Mouse (Mus musculus): Measurements from ENCODE around the gene Gm21985.
"Not testable (repeated sequence)": the region's sequence is repeated elsewhere in the genome, so short reads cannot be mapped to it uniquely, and the experiment has no call there.

The Gm21985 gene

DNA sequence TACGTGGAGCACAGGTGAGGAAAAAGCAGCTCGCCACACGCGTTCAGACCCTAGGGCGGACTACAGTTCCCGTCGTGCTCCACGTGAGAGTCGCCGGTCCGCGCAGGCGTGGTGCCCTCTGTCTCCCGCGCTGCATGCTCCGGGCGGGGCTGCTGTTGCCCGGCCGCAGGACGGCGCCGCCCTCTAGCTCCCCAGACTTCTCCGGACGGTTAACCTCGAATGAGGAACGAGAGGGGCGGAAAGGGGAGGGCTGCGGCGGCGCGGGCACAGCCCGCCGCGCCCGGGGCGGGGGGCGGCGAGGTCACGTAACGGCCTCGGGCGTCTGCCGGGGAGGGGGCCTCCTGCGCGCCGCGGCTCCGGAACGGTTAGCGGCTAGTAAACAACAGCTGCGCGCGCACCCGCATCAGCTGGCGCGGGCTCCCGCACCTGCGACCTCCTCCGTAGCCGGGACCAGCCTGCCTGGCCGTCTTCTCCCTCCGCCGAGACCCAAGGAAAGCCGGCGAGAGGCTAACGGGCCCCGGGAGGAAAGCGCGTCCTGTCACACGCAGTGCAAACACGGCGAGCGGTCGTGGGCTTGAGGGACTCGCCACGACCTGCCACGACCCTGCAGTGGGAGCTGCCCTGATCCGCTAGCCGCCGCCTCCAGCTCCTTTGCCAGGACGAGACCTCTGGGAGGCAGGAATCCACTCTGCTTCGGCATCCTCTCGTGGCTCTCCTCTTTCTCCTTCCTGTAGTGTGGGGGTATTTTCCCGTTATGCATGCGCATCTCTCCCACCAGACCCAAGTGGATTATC is 469 bp upstream of the Gm21985 start, which contains the start of gene Slc12a6:
Gene Slc12a6, plus strand, starts transcription at position 378 of the 794 bp plus-strand sequence.
- DNase-seq (ENCODE audit: low read depth) = peak; percentile 95

DNA sequence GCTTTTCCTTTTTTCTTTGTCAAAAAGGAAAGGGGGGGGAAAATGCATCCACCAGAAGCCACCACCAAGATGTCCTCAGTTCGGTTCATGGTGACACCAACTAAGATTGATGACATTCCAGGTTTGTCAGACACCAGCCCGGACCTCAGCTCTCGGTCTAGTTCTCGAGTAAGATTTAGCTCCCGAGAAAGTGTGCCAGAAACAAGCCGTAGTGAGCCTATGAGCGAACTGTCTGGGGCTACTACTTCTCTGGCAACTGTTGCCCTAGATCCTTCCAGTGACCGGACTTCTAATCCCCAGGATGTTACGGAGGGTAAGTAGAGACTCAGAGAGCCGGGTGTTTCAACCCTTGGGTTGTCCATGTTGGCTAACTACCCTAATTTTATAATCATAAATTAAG is 666 bp downstream of the Gm21985 start:
- peak; percentile 32 for DNase-seq (ENCODE audit: low read depth)

DNA sequence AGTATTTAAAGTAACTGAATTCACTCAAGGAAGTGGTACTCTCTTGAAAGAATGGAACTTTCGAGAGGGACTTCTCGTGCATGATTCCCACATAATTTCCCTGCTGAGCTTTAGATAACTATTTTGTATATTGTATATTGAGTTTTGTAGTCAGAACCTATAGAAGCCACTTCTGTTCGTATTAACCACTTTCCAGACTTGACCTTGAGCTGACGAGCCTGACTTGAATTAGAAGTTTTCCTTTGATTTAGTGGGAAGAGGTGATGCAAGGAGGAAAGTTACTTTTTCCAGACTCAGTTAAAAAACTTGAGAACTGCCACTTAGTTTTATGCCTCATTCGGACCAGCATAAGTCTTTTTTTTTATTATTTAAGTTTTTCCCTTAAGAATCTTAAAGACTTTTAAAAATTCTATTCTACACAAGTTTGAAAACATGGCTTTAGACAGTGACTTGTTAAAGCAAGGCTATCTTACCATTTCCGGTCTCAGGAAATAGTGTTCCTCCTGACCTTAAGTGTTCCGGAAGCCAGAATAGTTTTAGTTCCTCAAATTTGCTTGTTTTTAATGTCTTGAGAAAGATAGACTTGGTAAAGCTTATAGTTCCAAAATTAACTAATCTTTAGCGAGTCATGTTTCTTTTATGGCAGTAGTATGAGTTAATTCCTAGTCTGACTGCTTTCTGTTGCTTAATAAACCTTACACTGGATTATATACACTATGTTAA is 1.6 kb downstream of the Gm21985 start:
- DNase-seq (ENCODE audit: low read depth) = peak; percentile 47

DNA sequence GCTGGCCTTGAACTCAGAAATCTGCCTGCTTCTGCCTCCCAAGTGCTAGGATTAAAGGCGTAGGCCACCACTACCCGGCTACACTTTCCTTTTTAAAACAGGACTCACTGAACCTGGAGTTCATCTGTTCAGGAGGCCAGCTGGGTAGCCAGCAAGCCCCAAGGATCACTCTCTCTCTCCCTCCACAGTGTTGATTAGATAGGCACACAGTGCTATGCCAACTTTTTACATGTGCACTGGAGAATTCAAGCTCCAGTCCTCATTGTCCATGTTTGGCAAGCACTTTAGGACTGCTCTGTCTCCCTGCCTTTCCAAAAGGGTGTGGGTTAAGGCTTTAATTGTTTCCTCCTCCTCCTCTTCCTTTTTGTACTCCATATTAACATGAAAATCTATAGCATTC is 3.9 kb downstream of the Gm21985 start:
- DNase-seq (ENCODE audit: low read depth) = no peak

DNA sequence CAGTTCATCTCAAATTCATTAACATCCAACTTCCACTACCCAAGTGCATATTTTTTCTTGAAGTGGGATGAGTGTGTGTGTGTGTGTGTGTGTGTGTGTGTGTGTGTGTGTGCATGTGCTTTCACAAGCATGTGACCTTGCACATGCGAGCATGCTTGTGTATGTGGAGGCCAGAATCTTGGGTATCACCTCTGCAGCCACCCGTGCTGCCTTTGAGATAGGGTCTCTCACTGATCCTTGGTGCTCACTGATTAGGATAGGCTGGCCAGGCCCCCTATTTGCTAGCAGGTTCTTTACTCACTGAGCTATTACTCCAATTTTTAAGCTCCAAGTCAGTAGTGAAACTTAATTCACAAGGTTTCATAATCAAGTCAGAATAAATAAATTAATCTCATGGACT is 6.8 kb downstream of the Gm21985 start:
- no peak for DNase-seq (ENCODE audit: low read depth)

DNA sequence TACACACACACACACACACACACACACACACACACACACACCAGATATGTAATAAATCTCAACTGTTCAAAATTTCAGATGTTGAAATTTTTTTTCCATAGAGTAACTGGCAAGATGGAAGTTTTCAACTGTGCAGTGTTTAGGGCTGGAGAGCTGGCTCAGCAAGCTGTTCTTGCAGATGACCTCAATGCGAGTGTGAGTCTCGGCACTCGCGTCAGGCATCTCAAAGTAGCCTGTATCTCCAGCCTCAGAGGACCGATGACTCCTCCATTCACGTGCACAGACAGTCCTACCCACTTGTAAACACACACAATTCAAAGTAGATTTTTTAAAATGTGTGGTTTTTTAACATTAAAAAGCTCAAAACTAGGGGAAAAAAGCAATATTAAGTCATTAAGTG is 7.4 kb downstream of the Gm21985 start:
- no peak for DNase-seq (ENCODE audit: low read depth)

DNA sequence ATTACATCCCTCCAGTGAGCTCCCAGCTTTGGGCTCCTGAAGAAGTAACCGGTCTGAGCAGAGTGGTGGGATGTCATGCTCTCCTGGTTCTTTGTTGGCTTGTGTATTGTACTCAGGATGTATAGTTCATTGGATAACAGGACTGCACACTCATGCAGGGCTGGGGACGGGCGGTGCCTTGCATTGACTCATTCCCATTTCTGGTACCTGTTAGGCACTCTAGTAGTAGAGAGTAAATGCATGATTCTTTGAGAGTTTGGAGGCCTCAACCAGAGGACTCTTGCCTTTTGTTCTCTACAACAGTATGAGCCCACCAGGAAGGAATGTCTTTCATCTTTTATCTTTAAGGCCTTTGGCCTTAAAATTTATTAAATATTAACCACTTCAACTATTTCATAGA is 10.8 kb downstream of the Gm21985 start:
- no peak for DNase-seq (ENCODE audit: low read depth)

DNA sequence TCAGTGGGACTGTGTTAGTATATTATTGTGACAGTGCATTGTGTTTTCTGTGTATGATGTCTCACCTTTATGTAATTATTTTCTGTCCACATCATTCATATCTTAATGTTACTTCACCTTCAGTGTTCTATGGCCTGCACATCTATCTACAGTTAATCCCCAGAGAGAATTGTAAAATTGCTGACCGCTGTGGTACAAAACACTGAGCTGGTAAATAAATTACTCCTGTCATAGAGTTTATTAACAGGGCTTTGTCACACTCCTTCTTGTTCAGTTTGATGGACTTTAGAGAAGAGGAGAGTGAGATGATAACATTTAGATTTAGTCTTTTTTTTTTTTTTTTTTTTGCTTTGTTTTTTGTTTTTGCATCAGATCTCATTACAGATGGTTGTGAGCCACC is 16.7 kb downstream of the Gm21985 start:
- DNase-seq (ENCODE audit: low read depth) = no peak

DNA sequence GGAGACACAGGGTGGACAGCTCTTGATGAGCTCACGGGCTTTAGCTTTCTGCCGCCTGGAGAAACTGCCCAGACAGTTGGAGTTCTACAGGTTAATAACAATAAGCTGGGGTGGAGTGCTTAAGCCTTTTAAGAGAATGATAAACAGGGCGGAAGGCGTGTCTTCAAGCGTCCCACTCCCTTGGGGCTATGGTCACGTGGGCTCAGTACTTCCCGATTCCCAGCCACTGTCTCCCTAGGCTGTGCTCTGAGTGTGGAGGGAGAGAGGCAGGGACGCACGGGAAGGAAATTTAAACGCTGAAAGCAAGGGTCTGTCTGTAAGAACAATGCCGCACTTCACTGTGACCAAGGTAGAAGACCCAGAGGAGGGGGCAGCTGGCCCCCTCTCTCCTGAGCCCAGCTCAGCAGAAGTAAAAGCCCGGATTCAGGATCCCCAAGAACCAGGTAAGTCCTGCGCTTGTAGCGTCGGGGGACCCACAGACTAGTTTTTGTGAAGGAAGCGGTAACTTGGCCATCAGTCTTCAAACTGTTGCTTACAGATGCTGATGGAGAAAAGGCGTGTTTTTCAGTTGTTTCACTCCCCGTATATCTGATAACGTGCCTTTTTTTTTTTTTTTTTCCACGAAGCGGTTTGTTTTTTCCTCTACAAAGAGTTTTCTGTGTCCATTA is 18.4 kb downstream of the Gm21985 start:
- peak; percentile 31 for DNase-seq (ENCODE audit: low read depth)

DNA sequence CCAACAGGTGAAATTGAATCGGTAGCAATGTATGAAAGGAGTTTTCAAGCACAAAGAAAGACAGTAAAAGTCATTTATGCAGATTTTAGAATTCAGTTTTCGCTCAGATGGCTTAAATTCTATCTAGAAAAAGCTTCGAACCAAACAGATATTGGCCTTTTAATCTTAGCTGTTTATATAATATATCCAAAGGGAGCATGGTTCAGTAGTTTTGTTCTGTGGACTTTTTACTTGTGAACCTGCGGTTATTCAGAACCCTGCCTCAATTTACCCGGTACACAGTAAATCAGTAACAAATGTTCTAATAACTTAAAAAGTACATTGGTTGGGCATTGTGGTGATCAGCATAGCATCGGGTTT is 18.9 kb downstream of the Gm21985 start:
- no peak for DNase-seq (ENCODE audit: low read depth)

DNA sequence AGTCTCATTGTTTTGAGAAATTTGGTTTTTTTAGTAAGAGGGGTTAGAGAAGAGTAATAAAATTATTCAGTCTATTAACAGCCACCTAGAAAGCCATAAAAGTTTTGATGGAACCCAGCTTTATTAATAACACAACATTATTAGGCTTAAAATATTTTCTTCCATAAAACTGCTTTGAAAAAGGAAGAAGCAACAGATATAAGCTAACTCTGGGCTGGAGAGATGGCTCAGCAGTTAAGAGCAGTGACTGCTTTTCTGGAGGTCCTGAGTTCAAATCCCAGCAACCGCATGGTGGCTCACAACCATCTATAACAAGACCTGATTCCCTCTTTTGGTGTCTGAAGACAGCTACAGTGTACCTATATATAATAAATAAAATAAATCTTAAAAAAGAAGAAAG is 19.9 kb downstream of the Gm21985 start:
- DNase-seq (ENCODE audit: low read depth) = not testable (repeated sequence)

DNA sequence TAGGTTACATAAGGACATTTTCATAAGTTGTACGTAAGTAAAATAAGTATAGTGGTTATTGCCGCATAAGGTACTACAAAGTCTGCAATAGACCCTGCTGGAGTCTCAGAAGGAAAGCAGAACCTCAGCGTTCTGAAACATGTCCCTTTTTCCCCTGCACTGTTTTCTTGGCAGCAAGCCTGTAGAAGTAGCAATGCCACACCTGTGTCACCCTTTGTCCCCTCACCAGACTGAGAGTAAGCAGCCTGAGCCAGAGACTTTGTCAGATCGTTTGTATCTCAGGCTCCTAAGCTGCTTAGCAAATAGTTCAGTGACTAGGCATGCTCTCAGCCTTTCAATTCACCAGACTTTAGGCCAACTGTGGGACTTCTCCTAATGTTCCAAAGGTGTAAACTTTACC is 20.9 kb downstream of the Gm21985 start:
- DNase-seq (ENCODE audit: low read depth) = no peak

DNA sequence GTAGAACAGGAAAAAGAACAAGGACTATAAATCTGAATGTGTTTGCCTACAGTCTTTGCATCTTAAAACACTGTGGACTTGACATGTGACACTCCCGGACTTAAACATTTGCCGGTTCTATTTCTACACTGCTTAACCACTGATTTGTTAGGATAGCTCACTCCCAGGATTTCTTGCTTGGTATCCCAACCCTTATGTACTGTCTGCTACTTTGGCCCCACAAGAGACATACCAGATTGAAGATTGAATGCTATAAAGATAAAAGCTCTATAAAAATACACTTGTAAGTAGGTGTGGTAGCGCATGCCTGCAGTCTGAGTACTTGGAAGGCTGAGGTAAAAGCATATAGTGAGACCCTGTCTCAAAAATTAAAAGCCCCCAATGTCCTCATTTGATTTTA is 23.4 kb downstream of the Gm21985 start:
- DNase-seq (ENCODE audit: low read depth) = no peak

DNA sequence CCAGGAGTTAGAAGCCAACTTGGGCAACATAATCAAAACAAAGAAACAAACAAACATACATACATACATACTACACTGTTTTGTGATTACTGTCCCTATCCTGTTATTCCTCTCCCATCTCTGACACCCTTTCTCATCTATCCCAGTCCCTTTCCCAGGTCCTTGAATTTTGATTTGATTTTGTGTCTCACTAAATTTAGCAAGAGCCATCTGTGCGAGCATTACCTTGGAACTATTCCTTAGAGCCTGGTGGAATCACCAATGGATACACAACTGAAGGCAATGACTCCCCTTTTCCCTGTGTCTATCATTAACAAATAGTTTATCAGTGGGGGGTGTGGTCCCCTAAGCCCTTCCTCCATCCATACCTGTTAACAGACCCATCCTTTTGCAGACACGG is 26.7 kb downstream of the Gm21985 start:
- no peak for DNase-seq (ENCODE audit: low read depth)

DNA sequence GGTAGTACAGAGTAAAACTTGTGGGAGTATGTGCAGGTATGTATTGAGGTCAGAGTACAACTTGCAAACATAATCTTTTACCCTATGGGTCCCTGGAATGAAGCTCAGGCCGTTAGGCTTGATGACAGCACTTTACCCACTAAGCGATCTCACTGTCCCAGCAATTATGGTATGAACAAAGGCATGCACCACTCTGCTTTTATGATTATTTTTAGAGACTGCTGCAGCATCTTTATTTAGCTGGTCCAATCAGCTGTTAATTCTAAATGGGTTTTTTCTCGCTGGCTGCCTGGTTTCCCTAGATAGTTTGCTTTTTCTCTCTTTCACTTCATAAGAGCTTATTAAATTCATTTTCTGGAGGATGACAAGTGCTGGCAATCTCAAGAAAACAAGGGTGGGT is 30.1 kb downstream of the Gm21985 start:
- no peak for DNase-seq (ENCODE audit: low read depth)

DNA sequence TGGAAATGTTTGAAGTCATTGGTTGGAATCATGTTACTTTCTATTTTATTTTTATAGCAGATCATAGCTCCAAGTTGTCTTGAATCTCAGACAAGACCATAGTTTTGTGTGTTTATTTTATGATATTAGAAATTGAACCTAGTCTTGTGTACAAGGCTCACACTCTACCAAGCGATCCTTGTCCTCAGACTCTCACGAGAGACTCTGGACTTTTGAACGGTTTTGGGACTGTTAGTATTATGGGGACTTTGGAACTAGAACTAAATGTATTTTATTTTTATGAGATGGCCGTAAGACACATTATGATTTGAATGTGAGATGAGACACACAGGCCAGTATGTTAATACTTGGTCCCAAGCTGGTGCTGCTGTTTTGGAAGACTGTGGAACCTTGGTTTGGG is 32.1 kb downstream of the Gm21985 start:
- no peak for DNase-seq (ENCODE audit: low read depth)

DNA sequence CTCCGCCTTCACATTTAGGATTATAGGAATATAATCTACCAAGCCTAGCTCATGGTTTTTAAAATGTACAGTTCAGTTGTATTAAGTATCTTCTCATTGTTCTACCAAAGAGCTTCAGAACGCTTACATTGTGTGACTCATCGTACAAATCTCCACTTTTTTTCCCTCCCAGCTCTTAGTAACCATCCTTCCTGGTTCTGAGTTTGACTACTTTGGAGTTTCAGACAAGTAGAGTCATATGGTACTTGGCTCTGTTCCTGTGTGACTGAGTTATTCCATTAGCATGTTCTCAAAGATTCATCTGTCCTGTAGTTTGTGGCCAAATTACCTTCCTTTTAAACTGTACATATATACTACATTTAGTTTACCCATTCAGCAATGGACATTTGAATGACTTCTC is 42.6 kb downstream of the Gm21985 start:
- DNase-seq (ENCODE audit: low read depth) = no peak

DNA sequence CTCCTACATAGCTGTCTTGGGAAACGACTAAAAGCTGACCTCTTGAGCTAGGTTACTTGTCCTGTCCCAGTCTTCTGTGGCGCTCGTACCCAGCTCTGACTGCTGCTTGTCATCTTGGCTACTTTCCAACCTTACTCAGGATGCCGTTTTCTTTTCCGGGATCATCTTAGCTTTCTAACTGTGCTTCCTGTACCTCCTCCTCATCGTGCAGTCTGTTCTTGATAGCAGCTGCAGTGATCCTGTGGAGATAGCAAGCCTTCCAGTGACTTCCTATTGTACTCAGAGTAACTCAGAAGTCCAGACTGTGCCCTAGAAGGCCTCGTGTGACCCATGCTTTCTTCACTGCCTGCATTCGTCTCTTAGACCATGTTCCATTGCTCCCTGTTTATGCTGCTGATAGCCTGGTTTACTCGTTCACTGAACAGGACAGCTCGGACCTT is 43.1 kb downstream of the Gm21985 start:
- DNase-seq (ENCODE audit: low read depth) = peak; percentile 25

DNA sequence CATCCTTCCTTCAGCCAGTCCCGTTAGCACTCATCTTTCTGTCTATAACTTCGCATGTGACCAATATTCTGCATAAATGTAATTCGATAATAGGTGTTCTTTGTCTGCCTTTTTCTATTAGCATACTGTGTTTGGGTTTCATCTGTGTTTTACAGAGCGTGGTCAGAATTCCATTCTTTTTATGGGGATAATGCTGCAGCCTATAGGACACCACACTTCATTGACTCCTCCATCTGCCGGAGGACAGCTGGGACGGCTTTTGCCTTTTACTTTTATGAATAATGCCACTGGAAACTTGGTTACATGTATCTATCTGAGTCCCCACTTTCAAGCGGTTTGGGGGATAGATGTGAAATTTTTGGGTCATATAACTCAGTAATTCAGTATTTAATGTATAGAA is 49.5 kb downstream of the Gm21985 start:
- no peak for DNase-seq (ENCODE audit: low read depth)

DNA sequence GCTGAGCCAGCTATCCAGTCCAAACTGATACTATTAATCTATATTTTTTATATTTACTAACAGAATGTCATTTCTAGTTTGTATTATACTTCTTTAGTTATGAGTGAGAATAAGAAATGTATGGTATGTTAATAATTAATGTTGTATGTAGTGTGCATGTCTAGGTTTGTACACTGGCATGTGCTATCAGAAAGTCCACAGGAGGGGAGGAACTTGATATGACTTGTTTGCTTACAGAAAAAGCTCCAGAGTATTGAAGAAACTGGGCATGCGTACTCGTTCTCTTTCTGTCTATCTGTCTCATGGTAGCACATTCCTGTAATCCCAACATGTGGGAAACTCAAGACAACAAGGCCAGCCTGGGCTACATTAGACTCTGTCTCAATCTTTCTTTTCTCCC is 52.1 kb downstream of the Gm21985 start:
- no peak for DNase-seq (ENCODE audit: low read depth)

DNA sequence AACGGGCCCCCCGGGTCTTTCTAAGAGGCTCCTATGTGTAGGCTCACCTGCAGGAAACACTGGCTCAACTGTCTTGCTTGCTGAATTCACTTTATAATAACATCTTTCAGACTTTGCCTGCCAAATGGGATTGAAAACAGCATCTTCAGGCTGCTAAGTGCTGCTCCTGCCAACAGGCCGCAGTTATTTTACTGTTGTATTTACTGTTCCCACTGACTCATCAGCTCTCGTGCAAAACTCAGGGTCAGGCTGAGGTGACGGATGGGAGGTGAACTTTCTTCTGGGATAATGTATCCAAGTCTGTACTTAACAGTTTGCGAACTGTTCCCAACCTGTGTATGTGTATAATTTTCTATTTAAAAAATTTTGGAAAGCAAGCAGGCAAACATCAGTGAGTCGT is 52.8 kb downstream of the Gm21985 start:
- no peak for DNase-seq (ENCODE audit: low read depth)

DNA sequence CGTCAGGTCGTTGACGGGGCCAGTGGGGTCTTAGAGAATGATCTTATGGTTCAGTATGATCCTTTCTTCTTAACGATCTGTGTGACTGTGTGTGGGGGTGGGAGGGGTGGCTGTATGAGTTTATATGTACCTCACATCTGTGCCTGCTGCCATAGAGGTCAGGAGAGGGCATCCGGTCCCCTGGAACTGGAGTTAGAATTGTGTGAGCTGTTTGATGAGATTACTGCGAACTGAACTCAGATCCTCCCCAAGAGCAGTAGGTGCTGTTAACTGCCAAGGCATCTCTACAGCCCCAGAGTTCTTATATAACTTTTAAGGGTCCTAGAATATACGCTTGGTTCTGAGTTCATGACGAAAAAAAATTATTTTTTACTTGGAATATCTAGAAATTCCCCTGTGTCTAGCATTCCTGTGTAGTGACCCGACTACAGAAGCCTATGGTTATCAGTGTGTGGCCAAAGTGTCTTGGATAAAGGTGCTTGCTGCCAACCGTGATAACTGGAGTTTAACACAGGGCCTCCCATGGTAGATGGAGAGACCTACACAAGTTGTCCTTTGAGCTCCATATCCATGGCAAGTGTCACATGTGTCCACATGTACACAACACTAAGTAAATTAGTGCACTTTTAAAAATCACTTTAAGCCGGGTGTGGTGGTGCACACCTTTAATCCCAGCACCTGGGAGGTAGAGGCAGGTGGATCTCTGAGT is 62.1 kb downstream of the Gm21985 start:
- no peak for DNase-seq (ENCODE audit: low read depth)

Data from naive thymus-derived CD4-positive, alpha-beta T cell, adult 2 months (primary cell).